In genomic region chr17:51783591-51784279, GRCm38 (mm10) we compare ENCODE assay signal across 24 mouse cellular contexts. TPM values are rescaled to one million over a fixed set of nuclear protein-coding genes. Genes with fewer than 3 reads are reported as not detected.
DNase-seq lines count a peak whose midpoint lies in the region; ATAC-seq and TF ChIP-seq lines count a peak whose summit lies in the region.
"Had no signal": no experiment of that assay in that cellular context is flagged by ENCODE, and none has a peak within 500 bp of the region (broad histone marks: within the 10 kb centered on the region; RNA-seq: fewer than 3 reads in every experiment).

No protein-coding gene starts in this region.

- no peak for DNase-seq in frontal cortex, postnatal 10 days (ENCODE audit: low spot score in 2 of 2)
- no peak for DNase-seq in lung, postnatal 10 days
- DNase-seq in ES-E14 (ENCODE audit: low read depth, low spot score), result no peak
- DNase-seq in spleen, postnatal 36 days (ENCODE audit: low spot score in 2 of 2), result no peak
- no peak for DNase-seq in kidney, postnatal 4 days
- DNase-seq: adrenal gland, adult 2 months; adrenal gland, postnatal 25 days; B cell, adult 2 months; cerebellum, adult 11 months; cerebellum, adult 8-10 months; cerebellum, postnatal 14 days; gastrocnemius, adult 2 months; gastrocnemius, postnatal 25 days; heart, adult 11 months; heart, postnatal 36 days had no signal

- WGBS in lung, embryonic 16.5 days, result 57% methylated on average over 8 of the region's 8 CpGs

- H3K4me3 ChIP-seq in lung, embryonic 16.5 days (ENCODE audit: low read length), result no peak overlapping the region
- H3K4me3 ChIP-seq in ES-E14 (ENCODE audit: insufficient read depth in 1 of 2, low read depth in 1 of 2, low read length in 2 of 2, poor library complexity in 1 of 2, severe bottlenecking in 1 of 2), result no peak overlapping the region
- H3K4me3 ChIP-seq: embryonic facial prominence, embryonic 12.5 days; forebrain, embryonic 12.5 days; gastrocnemius, adult 2 months; heart, embryonic 13.5 days; hindbrain, embryonic 15.5 days had no signal

- peak; percentile 78 for ATAC-seq in frontal cortex, adult (ENCODE audit: low TSS enrichment)
- peak; percentile 85 for ATAC-seq in lung, embryonic 16.5 days (ENCODE audit: low read depth)
- ATAC-seq in common myeloid progenitor, adult 5-6 weeks (replicated peaks; ENCODE audit: low read depth, poor library complexity, severe bottlenecking), result peak; percentile 36
- ATAC-seq: CD4-positive, CD25-positive, alpha-beta regulatory T cell, adult 4 months; forebrain, embryonic 16.5 days had no signal

- H3K36me3 ChIP-seq in lung, embryonic 16.5 days (ENCODE audit: control insufficient read depth, insufficient read depth, low read length), result no peaks in the 10 kb centered on the region
- H3K36me3 ChIP-seq in ES-E14 (ENCODE audit: control insufficient read depth, insufficient read depth, low read length, poor library complexity, severe bottlenecking), result peaks cover 4% of the 10 kb centered on the region; the same call in 1 of the 2 replicates

- H3K27me3 ChIP-seq in lung, embryonic 16.5 days (ENCODE audit: control insufficient read depth, insufficient read depth, low read depth, low read length), result no peaks in the 10 kb centered on the region
- H3K27me3 ChIP-seq: embryonic facial prominence, embryonic 12.5 days; forebrain, embryonic 12.5 days; heart, embryonic 13.5 days; hindbrain, embryonic 15.5 days had no signal

- H3K9ac ChIP-seq in lung, embryonic 16.5 days (ENCODE audit: low read length), result no peak overlapping the region
- no peak overlapping the region for H3K9ac ChIP-seq in ES-E14 (ENCODE audit: insufficient read depth, low read depth, low read length, poor library complexity, severe bottlenecking)
- H3K9ac ChIP-seq: embryonic facial prominence, embryonic 12.5 days; forebrain, embryonic 12.5 days; heart, embryonic 13.5 days; hindbrain, embryonic 15.5 days had no signal

- H3K4me1 ChIP-seq in lung, embryonic 16.5 days (replicated peaks; ENCODE audit: control insufficient read depth, insufficient read depth, low read length), result no peaks in the 10 kb centered on the region; the same call in none of the 2 replicates
- H3K4me1 ChIP-seq in ES-E14 (ENCODE audit: control insufficient read depth in 2 of 2, insufficient read depth in 2 of 2, low read length in 2 of 2, poor library complexity in 1 of 2), result no peaks in the 10 kb centered on the region
- H3K4me1 ChIP-seq: embryonic facial prominence, embryonic 12.5 days; forebrain, embryonic 12.5 days; hindbrain, embryonic 15.5 days had no signal

- H3K4me2 ChIP-seq in lung, embryonic 16.5 days (ENCODE audit: low read depth, low read length), result no peak overlapping the region
- H3K4me2 ChIP-seq: embryonic facial prominence, embryonic 12.5 days; forebrain, embryonic 12.5 days; heart, embryonic 13.5 days; hindbrain, embryonic 15.5 days had no signal

- no peak overlapping the region for H3K27ac ChIP-seq in lung, embryonic 16.5 days (ENCODE audit: low read length)
- H3K27ac ChIP-seq in ES-E14 (ENCODE audit: insufficient read depth, low read depth, low read length, poor library complexity, severe bottlenecking), result peak overlapping the region; percentile 7; the same call in 1 of the 2 replicates
- H3K27ac ChIP-seq: embryonic facial prominence, embryonic 12.5 days; forebrain, embryonic 12.5 days; gastrocnemius, adult 2 months; heart, embryonic 13.5 days; hindbrain, embryonic 15.5 days had no signal

- no peaks in the 10 kb centered on the region for H3K9me3 ChIP-seq in lung, embryonic 16.5 days (ENCODE audit: control insufficient read depth, low read length)
- no peaks in the 10 kb centered on the region for H3K9me3 ChIP-seq in ES-E14 (ENCODE audit: control insufficient read depth, insufficient read depth, low read depth, low read length)
- H3K9me3 ChIP-seq: embryonic facial prominence, embryonic 12.5 days; forebrain, embryonic 12.5 days; heart, embryonic 13.5 days; hindbrain, embryonic 15.5 days had no signal

- in situ Hi-C loops in ES-E14 (cut with MboI; ENCODE audit: low sequenced_read_pairs in 2 of 2, unreplicated experiment in 2 of 2), result no loop called here

TF ChIP-seq in ES-E14, 5 proteins besides CTCF, POLR2A, EP300 and RAD21:
- TF ChIP-seq HCFC1 (IDR thresholded peaks at IDR 0.05; ENCODE audit: borderline replicate concordance, insufficient read depth, low read length) (no peak), ZNF384 (IDR thresholded peaks at IDR 0.05; ENCODE audit: low read depth, low read length) (no peak), ZC3H11A (IDR thresholded peaks at IDR 0.05; ENCODE audit: borderline replicate concordance, low read depth, low read length) (no peak), CHD2 (IDR thresholded peaks at IDR 0.05; ENCODE audit: low read depth, low read length) (no peak), MAFK (IDR thresholded peaks at IDR 0.05; ENCODE audit: insufficient read depth, low read depth, low read length) (no peak)

RNA-seq across cellular contexts. Expression of gene Satb1, which starts 49.4 kb away (rescaled TPM):
- 8.2 and 9.7 TPM in 2 replicates for polyA plus RNA-seq in lung, embryonic 16.5 days (2015; fragmentation: Nextera tagmentation; extraction: Ambion mirVana)
- 4.1 and 6.5 TPM in 2 replicates for total RNA-seq in ES-E14 (2012; rRNA removed)
- 37.1 and 59.0 TPM in 2 replicates for total RNA-seq in common myeloid progenitor, adult 5-6 weeks (2017)
